Mouse (Mus musculus) small intestine, adult 2 months (tissue): ENCODE measurements around the gene Rmnd5b.

Experiments used
- CTCF ChIP-seq: fragments of 200-500 bp; IDR thresholded peaks from 2 replicates; pipeline ENCODE4 v1.5.1; 2012; ENCODE audit warnings: low read depth, mild to moderate bottlenecking, control low read depth, inconsistent platforms, low read length, moderate library complexity, mixed read lengths; ENCODE audit not compliant: insufficient replicate concordance, insufficient read length; ENCODE audit errors: extremely low read depth
- POLR2A ChIP-seq: fragments of 200-500 bp; IDR thresholded peaks from 2 replicates; pipeline ENCODE4 v1.6.1; 2012; ENCODE audit warnings: low read depth, mild to moderate bottlenecking, control low read depth, inconsistent platforms, low read length, moderate library complexity

DNA sequence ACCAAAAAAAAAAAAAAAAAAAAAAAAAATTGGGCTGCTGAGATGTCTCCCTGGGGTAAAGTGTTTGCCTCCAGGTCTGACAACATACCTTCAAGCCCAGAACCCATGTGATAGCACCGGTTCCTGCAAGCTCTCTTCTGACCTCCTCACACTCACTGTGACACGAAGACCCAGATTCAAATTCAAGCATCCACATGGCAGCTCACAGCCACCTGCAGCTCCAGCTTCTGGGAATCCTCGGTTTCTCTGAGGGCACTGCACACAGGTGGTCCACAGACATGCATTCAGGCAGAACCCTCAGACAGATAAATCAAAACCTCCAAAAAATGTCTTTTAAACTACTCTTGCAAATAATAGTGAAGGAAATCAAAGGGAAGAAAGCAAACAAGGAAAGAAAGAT, 43.8 kb upstream of the Rmnd5b start:
- no peak for TF ChIP-seq POLR2A
- no peak for TF ChIP-seq CTCF
